ENCODE assay signal across 7 mouse cellular contexts in genomic region chr6:121473093-121473821, GRCm38 (mm10). TPM values are rescaled to one million over a fixed set of nuclear protein-coding genes. Genes with fewer than 3 reads are reported as not detected.
DNase-seq lines count a peak whose midpoint lies in the region; ATAC-seq and TF ChIP-seq lines count a peak whose summit lies in the region.

Gene Iqsec3 (minus strand): TSS chr6:121473678.

- no peaks in the 10 kb centered on the region for H3K36me3 ChIP-seq in heart, adult 2 months (ENCODE audit: control insufficient read depth, insufficient read depth, low read length)
- no peaks in the 10 kb centered on the region for H3K36me3 ChIP-seq in kidney, adult 2 months (ENCODE audit: control insufficient read depth, insufficient read depth, low read length)
- H3K36me3 ChIP-seq in limb, embryonic 12.5 days, result no peaks in the 10 kb centered on the region
- H3K36me3 ChIP-seq in midbrain, embryonic 14.5 days (ENCODE audit: control insufficient read depth, insufficient read depth, low read length), result no peaks in the 10 kb centered on the region

- peak within 1 kb of the TSS; percentile 76 for H3K4me2 ChIP-seq in limb, embryonic 12.5 days
- peak within 1 kb of the TSS; percentile 62 for H3K4me2 ChIP-seq in midbrain, embryonic 14.5 days (ENCODE audit: low read length)

- no peak for TF ChIP-seq POLR2A in heart, adult 2 months (IDR thresholded peaks at IDR 0.05; ENCODE audit: insufficient read depth, low read depth, low read length)
- no peak for TF ChIP-seq POLR2A in kidney, adult 2 months (IDR thresholded peaks at IDR 0.05; ENCODE audit: low read depth, low read length)

- DNase-seq in adrenal gland, postnatal 10 days, result peak; percentile 99
- DNase-seq in embryo, embryonic 9.5 days (ENCODE audit: extremely low spot score), result peak; percentile 95
- peak; percentile 79 to 91 for DNase-seq in heart, adult 2 months
- DNase-seq in kidney, adult 2 months, result peak; percentile 87
- DNase-seq in midbrain, embryonic 14.5 days, result peak; percentile 92
- peak; percentile 63 to 87 for DNase-seq in spleen, postnatal 10 days (ENCODE audit: low spot score in 2 of 2)

- H3K4me3 ChIP-seq in heart, adult 2 months, result no peak within 1 kb of the TSS
- no peak within 1 kb of the TSS for H3K4me3 ChIP-seq in kidney, adult 2 months (ENCODE audit: insufficient read depth, low read depth, low read length)
- H3K4me3 ChIP-seq in limb, embryonic 12.5 days (replicated peaks), result peak within 1 kb of the TSS; percentile 37
- peak within 1 kb of the TSS; percentile 66 for H3K4me3 ChIP-seq in midbrain, embryonic 14.5 days (replicated peaks; ENCODE audit: low read depth, low read length)

- H3K9ac ChIP-seq in heart, adult 2 months (ENCODE audit: low read depth, low read length), result no peak within 1 kb of the TSS
- no peak within 1 kb of the TSS for H3K9ac ChIP-seq in limb, embryonic 12.5 days (replicated peaks)
- H3K9ac ChIP-seq in midbrain, embryonic 14.5 days (replicated peaks; ENCODE audit: low read length), result peak within 1 kb of the TSS; percentile 83

- no peak for TF ChIP-seq EP300 in heart, adult 2 months (IDR thresholded peaks at IDR 0.05; ENCODE audit: insufficient read depth, low read depth, low read length)

- ATAC-seq in limb, embryonic 12.5 days (ENCODE audit: insufficient number of reproducible peaks, insufficient read depth, low FRiP score, low TSS enrichment, low read depth), result peak; percentile 96
- peak; percentile 94 for ATAC-seq in midbrain, embryonic 14.5 days (ENCODE audit: low FRiP score, low TSS enrichment)

- no peaks in the 10 kb centered on the region for H3K79me2 ChIP-seq in heart, adult 2 months (replicated peaks; ENCODE audit: control insufficient read depth, insufficient read depth, low read length)

- H3K27me3 ChIP-seq in heart, adult 2 months (ENCODE audit: control insufficient read depth, insufficient read depth, low read length), result peaks cover 3% of the 10 kb centered on the region; the same call in 1 of the 2 replicates
- H3K27me3 ChIP-seq in kidney, adult 2 months (replicated peaks; ENCODE audit: control insufficient read depth, insufficient read depth, low read length), result 0 out of 2 replicates have a peak, but pooled peaks cover 2% of the 10 kb centered on the region
- H3K27me3 ChIP-seq in limb, embryonic 12.5 days, result peaks cover 59% of the 10 kb centered on the region
- H3K27me3 ChIP-seq in midbrain, embryonic 14.5 days (ENCODE audit: control insufficient read depth, insufficient read depth, low read length), result no peaks in the 10 kb centered on the region

- H3K9me3 ChIP-seq in limb, embryonic 12.5 days, result no peaks in the 10 kb centered on the region
- H3K9me3 ChIP-seq in midbrain, embryonic 14.5 days (ENCODE audit: control insufficient read depth, low read length), result no peaks in the 10 kb centered on the region

- intact Hi-C loops in heart, adult 2 months (cut with DNase I), result loop anchor here (5.0 kb wide), 1 partner anchor 136 kb away; no protein-coding TSS in a partner anchor

- no peak within 1 kb of the TSS for H3K27ac ChIP-seq in heart, adult 2 months
- no peak within 1 kb of the TSS for H3K27ac ChIP-seq in kidney, adult 2 months (ENCODE audit: insufficient read depth, low read depth, low read length)
- no peak within 1 kb of the TSS for H3K27ac ChIP-seq in limb, embryonic 12.5 days
- H3K27ac ChIP-seq in midbrain, embryonic 14.5 days (replicated peaks; ENCODE audit: low read depth, low read length), result peak within 1 kb of the TSS; percentile 93

- TF ChIP-seq CTCF in heart, adult 2 months (IDR thresholded peaks at IDR 0.05), result no peak
- no peak for TF ChIP-seq CTCF in kidney, adult 2 months (conservative IDR thresholded peaks at IDR 0.05; ENCODE audit: insufficient read depth, insufficient read length, low read depth, low read length)

- 1% methylated on average over 65 of the region's 65 CpGs for WGBS in heart, adult 2 months
- WGBS in kidney, adult 2 months, result 2% methylated on average over 65 of the region's 65 CpGs
- under 1% methylated on average over 65 of the region's 65 CpGs for WGBS in limb, embryonic 12.5 days
- WGBS in midbrain, embryonic 14.5 days, result under 1% methylated on average over 64 of the region's 65 CpGs

- H3K4me1 ChIP-seq in heart, adult 2 months (ENCODE audit: control insufficient read depth, insufficient read depth, low read length), result no peaks in the 10 kb centered on the region
- H3K4me1 ChIP-seq in kidney, adult 2 months (ENCODE audit: control insufficient read depth, insufficient read depth, low read length), result no peaks in the 10 kb centered on the region
- H3K4me1 ChIP-seq in limb, embryonic 12.5 days (replicated peaks), result peaks cover 8% of the 10 kb centered on the region
- peaks cover 17% of the 10 kb centered on the region; the same call in 1 of the 2 replicates for H3K4me1 ChIP-seq in midbrain, embryonic 14.5 days (ENCODE audit: control insufficient read depth, insufficient read depth, low read length)

RNA-seq across cellular contexts. Expression of gene Iqsec3, which starts in this region (rescaled TPM):
- total RNA-seq in adrenal gland, postnatal 10 days (2021), result 1 to 10 TPM; 3.1 to 4.5 TPM
- under 1 TPM; 0.48 to 0.50 TPM for total RNA-seq in heart, adult 2 months (2021)
- polyA plus RNA-seq in heart, adult 2 months (2012; rRNA removed), result 0.41 and 0.47 TPM in 2 replicates
- 0.11 and 0.20 TPM in 2 replicates for polyA plus RNA-seq in kidney, adult 2 months (2012; rRNA removed)
- 0.03 and 0.14 TPM in 2 replicates for polyA plus RNA-seq in limb, embryonic 12.5 days (2016; fragmentation: Nextera tagmentation; extraction: Ambion mirVana)
- 11.2 and 11.6 TPM in 2 replicates for polyA plus RNA-seq in midbrain, embryonic 14.5 days (2014; fragmentation: Nextera tagmentation; extraction: Ambion mirVana)

Comparison
In these comparisons a context has a peak if more than half of its experiments do, and no peak if none do; other contexts are left out.
1. Peak in DNase-seq in heart, adult 2 months; RNA of the gene not detected or under 1 TPM.
2. Peak in DNase-seq in kidney, adult 2 months; RNA of the gene not detected or under 1 TPM.
3. Peak in ATAC-seq, H3K4me3 ChIP-seq and H3K4me2 ChIP-seq in limb, embryonic 12.5 days; RNA of the gene not detected or under 1 TPM.